ENCODE assay signal across 8 mouse cellular contexts in the genomic region with DNA sequence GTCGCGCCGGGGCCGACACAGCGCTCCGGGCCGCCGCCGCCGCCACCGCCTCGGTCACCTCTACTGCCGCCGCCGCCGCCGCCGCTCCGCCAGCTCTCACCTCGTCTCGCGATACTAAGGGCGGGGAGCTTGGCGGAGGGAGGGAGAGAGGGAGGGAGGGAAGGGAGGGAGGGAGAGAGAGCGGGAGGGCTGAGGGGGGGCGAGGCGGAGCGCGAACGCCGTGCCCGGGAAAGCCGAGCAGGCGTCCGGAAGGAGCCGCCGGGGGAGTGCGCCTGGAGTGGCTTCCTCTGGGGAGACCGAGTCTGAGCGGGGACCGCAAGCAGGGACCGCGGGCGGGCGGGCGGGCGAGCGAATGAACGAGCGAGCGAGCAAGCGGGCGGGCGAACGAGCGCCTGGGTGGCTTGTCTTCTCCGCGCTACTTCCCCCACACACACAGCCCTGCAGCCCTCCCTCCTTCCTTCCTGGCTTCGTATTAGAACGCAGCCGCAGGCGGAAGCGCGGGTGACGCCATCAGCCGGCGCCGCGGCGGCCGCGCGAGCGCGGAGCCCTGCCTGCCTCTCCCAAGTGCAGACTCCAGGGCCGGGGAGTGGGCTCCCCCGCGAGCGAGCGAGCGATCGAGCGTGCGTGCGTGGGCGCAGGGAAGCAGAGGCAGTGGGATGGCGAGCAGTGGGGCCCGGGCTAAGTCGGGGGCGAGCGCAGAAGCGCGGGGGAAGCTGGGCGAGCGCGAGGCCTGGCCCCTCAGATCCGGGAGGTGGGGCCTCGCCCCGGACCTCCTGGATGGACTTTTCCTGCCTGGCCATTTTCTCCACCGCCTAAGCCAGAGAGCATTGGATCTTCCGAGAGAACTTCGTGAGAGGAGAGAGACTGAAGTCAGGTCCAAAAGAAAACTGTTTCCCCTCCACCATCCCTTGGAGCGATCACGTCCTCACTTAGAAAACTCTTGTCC. TPM values are rescaled to one million over a fixed set of nuclear protein-coding genes. Genes with fewer than 3 reads are reported as not detected.
A peak's percentile ranks its signal among the peaks of the same experiment; 100 is the strongest.
DNase-seq lines count a peak whose midpoint lies in the region; ATAC-seq lines count a peak whose summit lies in the region.

A gene (minus strand): TSS at position 457 of the 946 bp plus-strand sequence.

- WGBS in hindbrain, embryonic 10.5 days = under 1% methylated on average over 101 of the region's 104 CpGs

- peak; percentile 82 for ATAC-seq in frontal cortex, adult (ENCODE audit: low TSS enrichment)

- peaks cover 23% of the 10 kb centered on the region for H3K4me1 ChIP-seq in hindbrain, embryonic 10.5 days (replicated peaks)

- H3K27ac ChIP-seq in hindbrain, embryonic 10.5 days = peak within 1 kb of the TSS; percentile 99

- no peaks in the 10 kb centered on the region for H3K9me3 ChIP-seq in hindbrain, embryonic 10.5 days

- peak within 1 kb of the TSS; percentile 95 for H3K4me3 ChIP-seq in hindbrain, embryonic 10.5 days

- DNase-seq in MEL-GATA-1-ER (ENCODE audit: extremely low read depth, low read depth) = peak; percentile 71
- DNase-seq in cerebellum, adult 8-10 months = peak; percentile 86
- peak; percentile 93 for DNase-seq in hindbrain, embryonic 10.5 days (ENCODE audit: low spot score)
- DNase-seq in layer of hippocampus, postnatal 10 days (ENCODE audit: low spot score in 2 of 2) = peak; percentile 84 to 90
- peak; percentile 93 for DNase-seq in lung, postnatal 10 days
- peak; percentile 90 for DNase-seq in ovary, postnatal 36 days (ENCODE audit: low spot score)
- DNase-seq in thymus, postnatal 25 days = peak; percentile 89

- H3K36me3 ChIP-seq in hindbrain, embryonic 10.5 days = 0 out of 2 replicates have a peak, but pooled peaks cover 9% of the 10 kb centered on the region

- no peaks in the 10 kb centered on the region for H3K27me3 ChIP-seq in hindbrain, embryonic 10.5 days (ENCODE audit: insufficient read depth, poor library complexity, severe bottlenecking)

RNA-seq across cellular contexts. Expression of the gene that starts here (rescaled TPM):
- 19.9 and 22.4 TPM in 2 replicates for polyA plus RNA-seq in hindbrain, embryonic 10.5 days (2016; fragmentation: Nextera tagmentation; extraction: Ambion mirVana)
- total RNA-seq in layer of hippocampus, postnatal 10 days (2021) = 100 to 1,000 TPM; 106 to 109 TPM

Comparison
In these comparisons a context has a peak if more than half of its experiments do, and no peak if none do; other contexts are left out.
1. Peak in every context shown above with its lines: DNase-seq, ATAC-seq, H3K4me3 ChIP-seq and H3K27ac ChIP-seq.